Mouse (Mus musculus) embryonic facial prominence, embryonic 12.5 days (tissue): Measurements from ENCODE around the gene Colq. TPM values are rescaled to one million over a fixed set of nuclear protein-coding genes. Genes with fewer than 3 reads are reported as not detected.

Experiments used
- ATAC-seq: fragments of 200-750 bp; cut with Nextera tagmentation; 2 replicates; pipeline ENCODE4 v1.8.0; 2017; ENCODE audit not compliant: insufficient number of reproducible peaks, insufficient read depth, low FRiP score, low TSS enrichment
- H3K27ac ChIP-seq: fragments of 300-500 bp; sonication (generic); 2 replicates; pipeline ENCODE4 v1.5.1; 2016; ENCODE audit warnings: mild to moderate bottlenecking
- H3K27me3 ChIP-seq: fragments of 300-500 bp; sonication (generic); 2 replicates; pipeline ENCODE4 v1.6.1; 2016; ENCODE audit warnings: mild to moderate bottlenecking, moderate library complexity
- H3K36me3 ChIP-seq: fragments of 300-500 bp; sonication (generic); 2 replicates; pipeline ENCODE4 v1.6.1; 2016; ENCODE audit warnings: mild to moderate bottlenecking
- H3K4me1 ChIP-seq: fragments of 300-500 bp; sonication (generic); 2 replicates; pipeline ENCODE4 v1.6.1; 2016
- H3K4me2 ChIP-seq: fragments of 300-500 bp; sonication (generic); replicated peaks from 2 replicates; pipeline ENCODE4 v1.6.1; 2016; ENCODE audit warnings: mild to moderate bottlenecking, moderate library complexity
- H3K4me3 ChIP-seq: fragments of 300-500 bp; sonication (generic); 2 replicates; pipeline ENCODE4 v1.5.1; 2016; ENCODE audit warnings: mild to moderate bottlenecking
- H3K9ac ChIP-seq: fragments of 300-500 bp; sonication (generic); 2 replicates; pipeline ENCODE4 v1.6.1; 2016; ENCODE audit warnings: mild to moderate bottlenecking, moderate library complexity
- H3K9me3 ChIP-seq: fragments of 300-500 bp; sonication (generic); 2 replicates; pipeline ENCODE4 v1.6.1; 2016; ENCODE audit warnings: mild to moderate bottlenecking, moderate library complexity
- WGBS: fragments of 180-500 bp; shearing (Covaris S2); methylation state at CpG from one replicate; pipeline ENCODE4 v1.1.7; 2016; 5-methylcytosine and 5-hydroxymethylcytosine counted together
- polyA plus RNA-seq: library from polyadenylated mRNA; unstranded; fragments of >200 nt; fragmentation: Nextera tagmentation; extraction: Ambion mirVana; gene quantifications from 2 replicates; pipeline ENCODE4 v1.2.1, GENCODE M21; 2016

The Colq gene
- polyA plus RNA-seq, 1 experiment from 2014 or later, result 1.0 TPM

GRCm38 (mm10) chr14:31556526-31557260, 34.5 kb downstream of the Colq start:
- H3K4me1 ChIP-seq, result peaks cover 8% of the 10 kb centered on the region; the same call in 1 of the 2 replicates
- no peak for ATAC-seq
- H3K9me3 ChIP-seq, result no peaks in the 10 kb centered on the region
- no peak overlapping the region for H3K9ac ChIP-seq
- H3K36me3 ChIP-seq, result no peaks in the 10 kb centered on the region
- H3K27ac ChIP-seq, result no peak overlapping the region
- H3K4me2 ChIP-seq, result no peak overlapping the region
- WGBS, result 87% methylated on average over 9 of the region's 9 CpGs
- H3K4me3 ChIP-seq, result no peak overlapping the region
- peaks cover 3% of the 10 kb centered on the region for H3K27me3 ChIP-seq

- Histone ChIP-seq H3K4me1 (peaks cover 8% of the 10 kb centered on the region; the same call in 1 of the 2 replicates), H3K4me2 (no peak overlapping the region), H3K27me3 (peaks cover 3% of the 10 kb centered on the region), H3K9ac (no peak overlapping the region), H3K36me3 (no peaks in the 10 kb centered on the region), H3K4me3 (no peak overlapping the region), H3K27ac (no peak overlapping the region), H3K9me3 (no peaks in the 10 kb centered on the region)
- 68% methylated on average over 14 of the region's 14 CpGs for WGBS
- no peak for ATAC-seq
These were observed 35.1 kb downstream of the Colq start for GRCm38 (mm10) chr14:31555963-31556434.

GRCm38 (mm10) chr14:31555021-31555420, 36.1 kb downstream of the Colq start:
- Histone ChIP-seq H3K4me1 (0 out of 2 replicates have a peak, but pooled peaks cover 3% of the 10 kb centered on the region), H3K9ac (no peak overlapping the region), H3K4me2 (no peak overlapping the region), H3K9me3 (no peaks in the 10 kb centered on the region), H3K27me3 (peaks cover 3% of the 10 kb centered on the region), H3K27ac (no peak overlapping the region), H3K4me3 (no peak overlapping the region), H3K36me3 (no peaks in the 10 kb centered on the region)
- WGBS, result 89% methylated on average over 7 of the region's 7 CpGs
- no peak for ATAC-seq

GRCm38 (mm10) chr14:31543885-31544442, 47.2 kb downstream of the Colq start:
- Histone ChIP-seq H3K4me2 (no peak overlapping the region), H3K27me3 (no peaks in the 10 kb centered on the region), H3K4me1 (no peaks in the 10 kb centered on the region), H3K27ac (no peak overlapping the region), H3K4me3 (no peak overlapping the region), H3K9ac (no peak overlapping the region), H3K36me3 (no peaks in the 10 kb centered on the region), H3K9me3 (no peaks in the 10 kb centered on the region)
- ATAC-seq, result no peak
- 73% methylated on average over 11 of the region's 11 CpGs for WGBS

- Histone ChIP-seq H3K4me3 (no peak overlapping the region), H3K9ac (no peak overlapping the region), H3K4me1 (no peaks in the 10 kb centered on the region), H3K36me3 (no peaks in the 10 kb centered on the region), H3K27me3 (no peaks in the 10 kb centered on the region), H3K9me3 (no peaks in the 10 kb centered on the region), H3K4me2 (no peak overlapping the region), H3K27ac (no peak overlapping the region)
- no peak for ATAC-seq
- 70% methylated on average over 6 of the region's 6 CpGs for WGBS
These were observed 53.8 kb downstream of the Colq start for GRCm38 (mm10) chr14:31537298-31537697.

- H3K4me3 ChIP-seq, result no peak overlapping the region
- no peak for ATAC-seq
- 49% methylated on average over 3 of the region's 3 CpGs for whole genome bisulfite sequencing
- H3K27ac ChIP-seq, result no peak overlapping the region
- no peaks in the 10 kb centered on the region for H3K27me3 ChIP-seq
- H3K36me3 ChIP-seq, result no peaks in the 10 kb centered on the region
- H3K9me3 ChIP-seq, result no peaks in the 10 kb centered on the region
- no peak overlapping the region for H3K4me2 ChIP-seq
- peaks cover 5% of the 10 kb centered on the region for H3K4me1 ChIP-seq
- no peak overlapping the region for H3K9ac ChIP-seq
These were observed 58.5 kb downstream of the Colq start for GRCm38 (mm10) chr14:31532656-31533055.

GRCm38 (mm10) chr14:31531506-31532148, 59.5 kb downstream of the Colq start:
- WGBS, result 44% methylated on average over 12 of the region's 12 CpGs
- Histone ChIP-seq H3K4me1 (peaks cover 5% of the 10 kb centered on the region), H3K9me3 (no peaks in the 10 kb centered on the region), H3K36me3 (no peaks in the 10 kb centered on the region), H3K27ac (peak overlapping the region; percentile 51; the same call in 1 of the 2 replicates), H3K4me3 (no peak overlapping the region), H3K9ac (no peak overlapping the region), H3K4me2 (no peak overlapping the region), H3K27me3 (no peaks in the 10 kb centered on the region)
- no peak for ATAC-seq

- Histone ChIP-seq H3K4me1 (peaks cover 5% of the 10 kb centered on the region), H3K27me3 (no peaks in the 10 kb centered on the region), H3K36me3 (no peaks in the 10 kb centered on the region), H3K4me2 (no peak overlapping the region), H3K9ac (no peak overlapping the region), H3K9me3 (no peaks in the 10 kb centered on the region), H3K4me3 (no peak overlapping the region), H3K27ac (no peak overlapping the region)
- 88% methylated on average over 4 of the region's 4 CpGs for WGBS
- no peak for ATAC-seq
These were observed 60.3 kb downstream of the Colq start for GRCm38 (mm10) chr14:31530847-31531246.

GRCm38 (mm10) chr14:31525040-31525810, 65.9 kb downstream of the Colq start:
- 81% methylated on average over 7 of the region's 7 CpGs for WGBS
- H3K36me3 ChIP-seq, result no peaks in the 10 kb centered on the region
- H3K27ac ChIP-seq, result no peak overlapping the region
- no peak overlapping the region for H3K4me2 ChIP-seq
- no peaks in the 10 kb centered on the region for H3K9me3 ChIP-seq
- H3K4me1 ChIP-seq, result no peaks in the 10 kb centered on the region
- ATAC-seq, result no peak
- H3K4me3 ChIP-seq, result no peak overlapping the region
- H3K9ac ChIP-seq, result no peak overlapping the region
- H3K27me3 ChIP-seq, result no peaks in the 10 kb centered on the region

GRCm38 (mm10) chr14:31521318-31521717, 69.8 kb downstream of the Colq start:
- Histone ChIP-seq H3K27ac (no peak overlapping the region), H3K27me3 (no peaks in the 10 kb centered on the region)

GRCm38 (mm10) chr14:31519165-31519564, 72.0 kb downstream of the Colq start:
- 33% methylated on average over 3 of the region's 3 CpGs for WGBS
- H3K9me3 ChIP-seq, result 0 out of 2 replicates have a peak, but pooled peaks cover 5% of the 10 kb centered on the region
- H3K4me1 ChIP-seq, result 0 out of 2 replicates have a peak, but pooled peaks cover 5% of the 10 kb centered on the region
- no peak overlapping the region for H3K4me3 ChIP-seq
- ATAC-seq, result no peak
- no peak overlapping the region for H3K4me2 ChIP-seq
- H3K36me3 ChIP-seq, result no peaks in the 10 kb centered on the region
- no peak overlapping the region for H3K9ac ChIP-seq
- no peak overlapping the region for H3K27ac ChIP-seq
- no peaks in the 10 kb centered on the region for H3K27me3 ChIP-seq

More at GRCm38 (mm10) chr14:31521318-31521717, 69.8 kb downstream of the Colq start:
- Histone ChIP-seq H3K4me1 (0 out of 2 replicates have a peak, but pooled peaks cover 5% of the 10 kb centered on the region), H3K4me2 (no peak overlapping the region), H3K9ac (no peak overlapping the region), H3K4me3 (no peak overlapping the region), H3K36me3 (no peaks in the 10 kb centered on the region), H3K9me3 (no peaks in the 10 kb centered on the region)
- ATAC-seq, result no peak
- 74% methylated on average over 2 of the region's 2 CpGs for WGBS
